Mouse (Mus musculus): ENCODE data around the gene B4galnt4. TPM values are rescaled to one million over a fixed set of nuclear protein-coding genes. Genes with fewer than 3 reads are reported as not detected.

The B4galnt4 gene
- polyA plus RNA-seq, 1 experiment, result 15.8 TPM

DNA sequence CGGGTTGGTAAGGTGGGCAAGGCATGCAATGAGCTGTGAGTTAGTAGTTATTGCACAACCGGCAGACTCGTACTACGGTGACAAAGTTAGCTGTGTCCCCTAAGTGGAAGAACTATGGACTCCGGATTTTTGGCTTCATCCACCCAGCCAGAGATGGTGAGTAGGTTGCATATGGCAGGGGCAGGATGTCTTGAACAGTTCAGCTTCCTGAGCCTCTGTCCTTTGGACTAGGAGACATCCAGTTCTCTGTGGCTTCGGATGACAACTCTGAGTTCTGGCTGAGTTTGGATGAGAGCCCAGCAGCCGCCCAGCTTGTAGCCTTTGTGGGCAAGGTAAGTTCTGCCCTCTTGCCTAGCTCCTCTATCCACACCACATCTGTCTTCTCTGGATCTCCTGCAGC is 3.7 kb downstream of the B4galnt4 start:
- no peak for DNase-seq (ENCODE audit: low read depth, low spot score)
- WGBS, result 32% methylated on average over 7 of the region's 7 CpGs

DNA sequence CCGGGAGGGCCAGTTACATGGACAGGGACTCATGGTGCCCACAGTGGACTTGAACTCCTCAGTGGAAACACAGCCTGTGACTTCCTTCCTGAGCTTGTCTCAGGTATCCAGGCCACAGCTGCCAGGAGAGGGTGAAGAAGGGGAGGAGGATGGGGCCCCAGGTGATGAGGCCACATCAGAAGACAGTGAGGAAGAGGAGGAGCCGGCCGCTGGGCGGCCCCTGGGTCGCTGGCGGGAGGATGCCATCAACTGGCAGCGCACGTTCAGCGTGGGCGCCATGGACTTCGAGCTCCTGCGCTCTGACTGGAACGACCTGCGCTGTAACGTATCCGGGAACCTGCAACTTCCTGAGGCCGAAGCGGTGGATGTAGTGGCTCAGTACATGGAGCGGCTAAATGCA is 7.4 kb downstream of the B4galnt4 start:
- WGBS, result 80% methylated on average over 19 of the region's 19 CpGs
- no peak for DNase-seq (ENCODE audit: low read depth, low spot score)

DNA sequence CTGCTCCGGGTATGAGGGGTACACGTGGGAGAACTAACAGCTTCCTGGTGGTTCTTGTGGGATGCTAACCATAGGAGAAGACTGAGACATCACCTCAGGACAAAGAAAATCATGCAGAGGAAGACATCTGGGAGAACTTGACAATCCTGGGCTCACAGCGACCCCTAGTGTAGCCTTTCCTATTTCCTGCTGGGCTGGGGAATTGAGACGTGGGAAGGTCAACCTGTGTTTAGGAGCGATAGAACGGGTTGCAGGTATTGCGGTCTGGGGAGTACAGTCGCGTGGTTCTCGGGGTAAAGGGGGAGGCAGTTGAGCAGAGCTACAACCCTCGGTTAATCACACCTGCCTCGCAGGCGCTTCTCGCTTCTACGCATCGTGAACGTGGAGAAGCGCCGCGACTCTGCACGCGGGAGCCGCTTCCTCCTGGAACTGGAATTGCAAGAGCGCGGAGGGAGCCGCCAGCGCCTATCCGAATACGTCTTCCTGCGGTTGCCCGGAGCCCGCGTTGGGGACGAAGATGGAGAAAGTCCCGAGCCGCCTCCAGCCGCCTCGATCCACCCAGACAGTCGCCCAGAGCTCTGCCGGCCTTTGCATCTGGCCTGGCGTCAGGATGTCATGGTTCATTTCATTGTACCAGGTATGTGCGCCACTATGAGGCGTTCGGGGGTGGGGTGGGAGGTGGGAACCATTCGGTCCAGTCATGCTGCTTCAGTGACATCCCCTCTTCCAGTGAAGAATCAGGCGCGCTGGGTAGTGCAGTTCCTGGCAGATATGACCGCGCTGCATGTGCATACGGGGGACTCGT is 9.4 kb downstream of the B4galnt4 start:
- 3% methylated on average over 51 of the region's 51 CpGs for WGBS
- DNase-seq (ENCODE audit: low read depth, low spot score), result peak; percentile 79

DNA sequence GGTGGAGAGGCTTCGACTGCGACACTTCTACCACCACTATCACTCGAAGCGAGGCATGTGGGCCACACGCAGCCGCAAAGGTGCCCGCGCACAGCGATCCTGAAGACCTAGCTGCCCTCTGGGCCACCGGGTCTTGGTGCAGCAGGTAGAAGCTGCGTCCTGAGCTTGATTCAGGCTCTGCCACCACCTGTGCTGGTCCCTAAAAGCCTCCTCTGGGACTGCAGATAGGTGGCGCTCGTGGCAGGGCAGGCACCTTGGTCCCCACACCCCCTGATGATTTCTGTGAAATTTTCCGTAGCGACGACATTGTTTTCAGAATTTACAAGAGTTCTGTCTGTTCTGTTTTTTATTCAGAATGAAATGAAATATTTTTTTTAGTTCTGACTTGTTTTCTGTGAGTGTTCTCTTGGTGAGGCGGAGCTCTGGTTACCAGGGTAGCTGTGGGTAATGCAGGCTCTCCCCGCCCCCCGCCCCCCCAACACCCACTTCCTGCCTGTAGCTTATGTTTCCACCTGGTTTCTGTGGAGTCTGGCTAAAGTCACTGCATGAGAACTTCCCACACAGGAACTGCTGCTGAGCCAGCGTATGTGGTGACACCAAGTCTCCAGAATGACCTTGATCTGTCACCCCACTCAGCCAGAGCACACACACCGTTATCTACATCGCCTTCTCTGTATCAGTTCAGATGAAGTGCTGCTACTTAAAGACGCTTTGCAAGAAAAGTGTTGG is 11.3 kb downstream of the B4galnt4 start:
- no peak for DNase-seq (ENCODE audit: low read depth, low spot score)

DNA sequence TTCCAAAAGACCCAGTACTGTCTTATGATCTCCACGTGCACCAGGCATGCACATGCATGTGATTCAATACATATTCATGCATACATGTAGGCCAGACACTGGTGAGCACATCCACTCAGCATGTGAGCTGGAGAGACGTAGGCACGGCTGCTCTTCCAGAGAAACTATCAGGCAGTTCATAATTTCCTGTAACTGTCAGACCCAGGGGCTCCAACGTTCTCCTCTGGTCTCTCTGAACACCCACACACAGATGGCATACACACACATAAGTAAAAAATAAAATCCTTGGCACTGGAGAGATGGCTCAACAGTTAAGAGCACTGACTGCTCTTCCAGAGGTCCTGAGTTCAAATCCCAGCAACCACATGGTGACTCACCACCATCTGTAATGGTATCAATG is 12.9 kb downstream of the B4galnt4 start:
- no peak for DNase-seq (ENCODE audit: low read depth, low spot score)

More for the DNA sequence above, 11.3 kb downstream of the B4galnt4 start:
- WGBS, result 36% methylated on average over 23 of the region's 23 CpGs

DNA sequence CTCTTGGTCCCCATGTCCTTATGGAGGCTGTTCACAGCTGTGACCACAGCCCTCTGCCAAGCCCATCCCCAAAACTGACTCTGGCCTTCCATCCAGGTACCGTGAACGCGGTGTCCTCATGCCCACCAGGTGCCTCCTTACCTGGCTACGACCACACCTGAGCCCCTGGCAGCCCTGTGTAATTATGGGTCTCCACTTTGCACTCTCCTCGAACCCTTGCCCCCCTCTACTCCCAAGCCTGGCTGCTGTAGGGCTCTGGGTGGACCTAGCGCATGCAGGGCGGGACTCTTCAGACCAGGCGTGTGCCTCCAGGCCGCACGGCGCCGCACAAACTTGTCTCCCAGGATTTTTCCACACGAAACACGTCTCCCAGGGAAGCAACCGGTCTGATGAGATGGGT is 16.9 kb downstream of the B4galnt4 start, which contains the start of gene Pkp3:
Gene Pkp3, plus strand, starts transcription at position 378 of the 400 bp plus-strand sequence.
- WGBS, result 91% methylated on average over 15 of the region's 15 CpGs
- DNase-seq (ENCODE audit: low read depth, low spot score), result no peak

More for the DNA sequence above, 12.9 kb downstream of the B4galnt4 start:
- 75% methylated on average over 4 of the region's 4 CpGs for WGBS

DNA sequence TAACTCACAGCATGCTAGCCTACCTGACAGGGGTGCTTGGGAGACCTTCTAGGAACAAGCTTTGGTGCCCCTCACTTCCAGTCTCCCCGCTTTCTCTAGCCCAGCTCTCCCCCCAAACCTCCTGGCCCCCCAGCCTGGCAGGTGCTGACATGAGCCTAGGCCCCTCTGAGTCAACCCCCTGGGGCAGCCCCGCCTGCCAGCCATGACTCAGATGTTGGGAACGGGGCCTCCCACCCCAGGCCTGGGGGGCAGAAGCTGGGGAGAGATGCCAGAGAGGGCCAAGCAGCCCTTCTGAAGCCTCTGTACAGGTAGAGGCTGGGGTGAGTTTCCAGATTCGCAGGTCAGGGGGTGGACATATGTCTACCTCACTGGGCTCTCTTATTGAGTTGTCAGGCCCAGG is 18.0 kb downstream of the B4galnt4 start:
- no peak for DNase-seq (ENCODE audit: low read depth, low spot score)
- 80% methylated on average over 4 of the region's 4 CpGs for WGBS

DNA sequence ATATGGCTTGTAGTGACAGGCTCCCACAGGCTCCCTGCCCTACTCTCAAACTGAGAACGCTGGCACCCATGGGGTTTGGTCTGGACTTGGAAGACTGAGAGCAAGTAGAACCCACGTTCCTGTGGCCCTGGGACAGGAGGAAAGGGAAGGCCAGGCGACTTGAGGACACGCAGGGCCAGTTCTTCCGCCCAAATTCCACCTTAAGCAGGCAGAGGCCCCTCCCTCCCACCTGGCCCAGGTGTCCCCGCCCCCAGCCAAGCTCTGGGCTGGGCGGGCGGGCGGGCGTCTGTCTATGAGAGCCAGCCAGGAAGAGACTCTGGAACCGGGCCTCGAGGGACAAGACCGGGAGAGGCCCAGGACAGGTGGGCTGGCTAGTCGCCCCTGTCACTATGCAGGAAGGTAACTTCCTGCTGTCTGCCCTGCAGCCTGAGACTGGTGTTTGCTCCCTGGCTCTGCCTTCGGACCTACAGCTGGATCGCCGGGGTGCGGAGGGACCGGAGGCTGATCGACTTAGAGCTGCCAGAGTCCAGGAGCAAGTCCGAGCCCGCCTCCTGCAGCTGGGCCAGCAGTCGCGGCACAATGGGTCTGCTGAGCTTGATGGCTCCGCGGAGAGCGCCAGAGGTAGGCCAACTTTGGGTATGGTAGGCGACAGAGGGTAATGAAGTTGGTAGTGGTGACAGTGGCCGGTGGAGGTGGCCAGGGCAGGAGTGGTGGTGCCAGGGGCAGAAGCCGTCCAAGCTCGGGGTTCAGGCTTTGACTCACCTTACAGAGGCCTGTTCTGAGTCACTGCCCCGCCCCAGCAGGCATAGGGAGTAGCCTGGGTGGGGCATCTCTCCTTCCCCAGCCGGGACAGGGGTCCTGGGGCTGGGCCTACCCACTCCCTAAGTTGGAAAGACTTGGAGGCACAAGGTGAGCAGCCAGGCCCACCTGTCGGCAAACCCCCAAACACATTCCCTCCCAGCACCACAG is 18.9 kb downstream of the B4galnt4 start:
- no peak for DNase-seq (ENCODE audit: low read depth, low spot score)
- WGBS, result 13% methylated on average over 29 of the region's 34 CpGs

DNA sequence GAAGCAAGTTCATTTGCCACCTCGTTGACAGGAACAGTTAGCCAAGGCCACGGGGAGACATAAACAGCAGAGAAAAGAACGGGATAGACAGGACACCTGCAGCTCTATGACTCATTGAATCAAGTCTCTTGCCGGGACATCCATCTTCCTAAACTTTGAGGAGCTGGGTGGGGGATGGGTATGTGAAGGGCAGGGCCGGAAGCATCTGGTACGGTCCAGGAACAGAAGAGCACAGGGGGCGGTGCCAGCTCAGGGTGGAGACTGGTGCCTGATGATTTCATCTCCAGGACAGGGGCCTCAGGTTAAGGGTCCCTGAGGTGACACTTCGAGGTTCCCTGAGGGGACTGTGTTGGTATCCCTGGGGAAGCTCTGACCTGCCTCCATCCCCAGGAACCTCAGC is 27.0 kb downstream of the B4galnt4 start:
- DNase-seq (ENCODE audit: low read depth, low spot score), result no peak
- whole genome bisulfite sequencing, result 38% methylated on average over 8 of the region's 8 CpGs

DNA sequence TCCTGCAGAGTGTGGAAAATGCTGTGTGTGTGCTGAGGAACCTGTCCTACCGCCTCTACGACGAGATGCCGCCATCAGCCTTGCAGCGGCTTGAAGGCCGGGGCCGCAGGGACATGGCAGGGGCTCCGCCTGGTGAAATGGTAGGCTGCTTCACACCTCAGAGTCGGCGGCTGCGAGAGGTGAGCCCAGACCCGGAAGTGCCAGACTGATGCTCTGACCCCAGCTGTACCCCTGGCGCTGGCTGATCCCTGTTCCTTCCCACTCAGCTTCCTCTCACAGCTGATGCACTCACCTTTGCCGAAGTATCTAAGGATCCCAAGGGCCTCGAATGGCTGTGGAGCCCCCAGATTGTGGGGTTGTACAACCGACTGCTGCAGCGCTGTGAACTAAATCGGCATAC is 27.6 kb downstream of the B4galnt4 start:
- no peak for DNase-seq (ENCODE audit: low read depth, low spot score)
- WGBS, result 55% methylated on average over 18 of the region's 18 CpGs

DNA sequence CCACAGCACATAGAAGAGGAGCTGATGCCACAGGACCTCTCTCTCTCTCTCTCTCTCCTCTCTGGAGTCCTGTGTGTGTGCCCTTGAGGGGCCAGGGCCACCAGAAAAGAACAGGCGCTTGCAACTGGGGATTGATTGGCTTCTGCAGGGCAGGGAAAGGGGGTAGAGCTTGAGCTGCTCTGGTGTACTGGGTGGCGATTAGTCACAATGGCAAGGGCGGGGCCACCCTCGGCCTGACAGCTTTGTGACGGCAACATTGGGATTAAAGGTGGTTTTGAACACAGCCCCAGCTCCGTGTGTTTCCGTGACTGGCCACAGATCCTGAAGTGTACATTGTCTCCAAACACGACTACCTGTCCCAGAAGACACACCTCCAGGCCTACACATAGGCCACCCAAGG is 29.3 kb downstream of the B4galnt4 start:
- no peak for DNase-seq (ENCODE audit: low read depth, low spot score)
- 34% methylated on average over 8 of the region's 8 CpGs for WGBS

DNA sequence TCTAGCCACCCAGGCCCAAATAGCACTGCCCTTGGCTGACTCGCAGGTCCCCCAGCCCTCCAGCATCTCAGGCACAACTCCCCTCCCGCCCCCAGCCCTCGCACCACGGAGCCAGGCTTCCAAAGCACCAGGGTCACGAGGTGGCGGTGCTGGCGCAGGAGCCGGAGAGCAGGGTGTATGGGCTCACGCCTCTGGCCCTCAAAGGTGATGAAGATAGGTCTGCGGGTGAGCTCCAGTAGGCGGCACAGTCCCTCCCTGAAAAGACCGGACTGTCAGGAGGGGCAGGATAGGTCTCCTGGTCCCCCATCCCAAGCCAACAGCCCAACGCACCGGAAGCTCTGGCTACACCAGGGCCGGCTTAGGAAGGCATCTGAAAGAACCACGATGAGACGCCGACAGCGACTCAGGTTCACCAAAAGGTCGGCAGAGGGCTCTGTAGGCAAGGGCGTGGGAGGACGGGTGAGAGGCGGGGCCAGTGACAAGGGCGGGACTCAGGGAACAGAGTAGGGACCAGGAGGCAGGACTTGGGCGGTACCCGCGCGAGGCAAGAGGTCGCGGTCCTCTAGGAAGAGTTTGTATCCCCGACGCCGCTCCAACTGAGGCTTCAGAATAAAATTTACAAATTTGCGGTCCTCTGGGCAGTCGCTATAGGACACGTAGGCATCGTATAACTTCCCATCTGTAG is 31.3 kb downstream of the B4galnt4 start:
- no peak for DNase-seq (ENCODE audit: low read depth, low spot score)
- WGBS, result 19% methylated on average over 37 of the region's 37 CpGs

DNA sequence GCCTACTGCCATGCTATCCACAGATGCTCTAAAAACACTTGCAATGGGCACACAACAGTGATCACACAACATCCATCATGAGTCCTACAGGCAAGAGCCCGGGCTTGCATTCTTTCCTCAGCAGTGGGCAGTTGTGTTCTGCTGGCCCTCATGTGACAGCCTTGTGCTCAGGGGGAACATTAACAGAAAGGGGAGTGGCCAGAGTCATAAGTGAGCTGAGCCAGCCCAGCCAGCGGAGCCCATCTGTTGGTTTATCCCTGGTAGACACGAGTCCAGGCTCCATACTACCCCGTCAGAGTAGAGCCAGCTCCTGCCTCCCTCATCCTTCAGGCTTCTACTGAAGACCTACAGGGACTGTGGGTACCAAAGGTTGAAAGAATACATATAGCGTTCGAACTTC is 33.0 kb downstream of the B4galnt4 start:
- WGBS, result 84% methylated on average over 6 of the region's 6 CpGs
- DNase-seq (ENCODE audit: low read depth, low spot score), result no peak

DNA sequence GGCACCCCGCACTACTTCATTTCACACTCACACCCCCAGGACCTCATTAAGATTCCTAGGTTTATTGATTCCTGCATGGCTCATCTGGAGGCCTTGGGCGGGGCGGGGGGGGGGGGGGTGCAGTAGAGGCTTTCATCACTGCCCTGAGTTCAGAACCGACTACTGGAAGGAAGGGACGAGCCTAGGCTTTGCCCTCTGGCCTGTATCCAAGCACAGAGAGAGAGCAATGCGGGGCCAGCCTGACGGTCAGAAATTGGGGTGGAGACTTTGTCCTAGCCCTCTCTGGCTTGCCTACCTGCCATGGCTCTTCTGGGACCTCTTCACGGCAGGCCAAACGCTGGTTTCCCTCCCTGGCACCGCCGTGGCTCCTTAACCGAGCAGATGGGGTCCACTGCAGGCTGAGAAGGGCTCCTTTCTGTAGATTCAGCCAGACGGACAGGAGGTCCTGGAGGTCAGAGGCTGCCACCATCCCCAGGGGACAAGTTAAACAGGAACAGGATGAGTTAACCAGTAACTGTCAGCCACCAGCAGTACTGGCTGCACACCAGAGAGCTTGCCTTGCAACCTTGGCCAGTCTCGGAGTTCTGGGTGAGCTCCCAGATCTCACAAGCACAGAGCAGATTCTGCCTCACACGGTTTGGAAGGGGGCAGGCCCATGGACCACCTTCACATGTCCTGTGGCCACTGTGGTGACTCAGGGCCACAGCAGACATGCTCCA is 33.7 kb downstream of the B4galnt4 start:
- DNase-seq (ENCODE audit: low read depth, low spot score), result no peak
- 58% methylated on average over 15 of the region's 15 CpGs for WGBS

DNA sequence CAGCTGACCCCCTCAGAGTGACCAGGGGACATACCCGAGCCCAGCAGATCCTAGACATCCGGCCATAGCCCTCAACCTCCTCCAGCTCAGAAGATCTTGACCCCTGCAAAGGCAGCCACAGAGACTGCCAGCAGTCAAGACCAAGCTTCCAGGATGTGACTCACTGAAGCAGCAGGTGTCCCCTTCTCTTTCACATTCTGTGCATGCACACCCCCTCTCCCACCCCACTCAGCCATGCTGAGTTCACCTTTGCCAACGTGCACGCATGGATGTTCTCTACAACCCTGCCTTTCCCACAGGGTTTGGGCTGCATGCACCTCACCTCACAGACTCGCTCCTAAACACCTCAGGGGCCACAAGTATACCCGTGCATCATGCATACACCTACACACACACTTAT is 35.1 kb downstream of the B4galnt4 start:
- 78% methylated on average over 6 of the region's 6 CpGs for WGBS
- no peak for DNase-seq (ENCODE audit: low read depth, low spot score)

DNA sequence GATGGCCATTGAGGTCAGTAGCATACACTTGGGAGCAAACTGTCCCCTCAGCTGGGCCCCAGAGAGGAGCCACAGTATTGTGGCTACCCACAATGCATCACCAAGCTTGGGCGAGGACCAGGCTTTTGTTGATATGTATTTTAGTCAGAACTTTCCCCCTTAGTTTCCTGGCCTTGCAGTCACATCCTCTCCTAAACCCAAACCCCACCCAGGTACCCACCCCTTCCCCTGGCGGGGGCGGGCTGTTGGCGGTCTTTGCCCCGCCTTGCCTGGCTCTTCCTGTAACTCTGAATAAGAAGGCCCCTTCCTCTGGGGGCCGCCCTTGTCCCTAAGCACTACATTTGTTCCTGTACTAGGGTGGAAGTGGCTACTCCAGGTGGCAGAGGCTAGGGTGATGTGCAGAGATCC is 35.7 kb downstream of the B4galnt4 start:
- WGBS, result 50% methylated on average over 6 of the region's 6 CpGs

DNA sequence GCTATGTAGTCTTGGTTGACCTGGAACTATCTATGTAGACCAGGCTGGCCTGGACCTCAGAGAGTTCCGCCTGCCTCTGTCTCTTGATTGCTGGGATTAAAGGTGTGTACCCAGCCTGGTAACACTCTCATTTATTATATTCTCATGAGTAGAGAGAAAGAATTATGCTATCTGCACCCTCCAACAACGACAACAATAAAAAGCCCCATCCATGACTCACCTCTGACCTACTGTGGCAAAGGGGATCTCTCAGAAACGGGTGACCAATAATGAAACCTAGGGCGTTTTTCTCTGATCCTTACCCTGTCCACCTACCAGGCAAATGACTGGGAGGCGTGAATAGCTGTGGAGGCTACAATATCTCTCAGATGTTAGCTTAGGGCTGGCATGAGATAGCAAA is 36.3 kb downstream of the B4galnt4 start:
- DNase-seq (ENCODE audit: low read depth, low spot score), result no peak
- 61% methylated on average over 5 of the region's 5 CpGs for WGBS

More for the DNA sequence above, 35.7 kb downstream of the B4galnt4 start:
- no peak for DNase-seq (ENCODE audit: low read depth, low spot score)

DNA sequence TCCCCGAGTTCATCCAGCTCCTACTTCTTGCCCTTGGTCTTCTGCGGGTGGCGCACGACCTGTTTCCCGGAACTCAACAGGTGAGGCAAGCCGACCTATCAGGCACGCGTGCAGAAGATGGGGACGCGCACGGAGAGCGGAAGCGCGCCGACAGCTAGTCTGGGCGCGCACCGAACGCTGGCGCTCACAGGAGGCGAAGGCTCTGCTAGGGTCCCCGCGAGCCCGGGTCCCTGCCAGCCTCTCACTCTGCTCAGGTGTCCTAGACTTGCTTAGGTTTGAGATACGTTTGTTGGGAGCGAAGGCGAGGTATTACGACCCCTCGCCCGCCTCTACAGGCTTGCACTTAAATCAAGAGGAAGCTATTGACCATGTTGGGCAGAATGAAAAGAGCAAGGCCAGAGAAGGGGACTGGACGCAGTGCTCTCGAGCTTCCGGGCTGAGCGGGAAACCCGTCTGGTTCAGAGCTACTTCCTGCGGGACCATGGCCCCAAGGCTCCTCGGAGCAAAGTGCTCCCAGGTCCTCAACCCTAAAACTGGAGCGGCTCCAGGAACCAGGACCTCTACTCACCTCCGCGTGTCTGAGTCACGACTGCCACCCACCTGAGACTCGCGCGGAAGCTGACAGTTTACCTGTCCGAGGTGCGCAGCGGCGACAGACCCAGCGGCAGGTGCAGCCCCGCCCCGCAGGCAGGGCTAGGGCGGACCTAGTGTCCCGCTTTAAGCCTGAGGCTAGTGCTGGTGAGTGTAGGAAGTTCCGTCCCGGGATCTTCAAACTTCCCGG is 39.2 kb downstream of the B4galnt4 start, which contains the start of gene Sigirr:
Gene Sigirr, minus strand, starts transcription at position 662 of the 781 bp plus-strand sequence.
- DNase-seq (ENCODE audit: low read depth, low spot score), result peak; percentile 51
- WGBS, result 2% methylated on average over 56 of the region's 56 CpGs

Data from large intestine, adult 2 months (tissue).